Mouse (Mus musculus) embryonic facial prominence, embryonic 12.5 days (tissue): ENCODE measurements around the gene Lemd2. TPM values are rescaled to one million over a fixed set of nuclear protein-coding genes. Genes with fewer than 3 reads are reported as not detected.
"Not testable (repeated sequence)": the region's sequence is repeated elsewhere in the genome, so short reads cannot be mapped to it uniquely, and the experiment has no call there.

ENCODE experiments used
- ATAC-seq: fragments of 200-750 bp; cut with Nextera tagmentation; 2 replicates; pipeline ENCODE4 v1.8.0; 2017; ENCODE audit not compliant: insufficient number of reproducible peaks, insufficient read depth, low FRiP score, low TSS enrichment
- H3K27ac ChIP-seq: fragments of 300-500 bp; sonication (generic); 2 replicates; pipeline ENCODE4 v1.5.1; 2016; ENCODE audit warnings: mild to moderate bottlenecking
- H3K27me3 ChIP-seq: fragments of 300-500 bp; sonication (generic); 2 replicates; pipeline ENCODE4 v1.6.1; 2016; ENCODE audit warnings: mild to moderate bottlenecking, moderate library complexity
- H3K36me3 ChIP-seq: fragments of 300-500 bp; sonication (generic); 2 replicates; pipeline ENCODE4 v1.6.1; 2016; ENCODE audit warnings: mild to moderate bottlenecking
- H3K4me1 ChIP-seq: fragments of 300-500 bp; sonication (generic); 2 replicates; pipeline ENCODE4 v1.6.1; 2016
- H3K4me2 ChIP-seq: fragments of 300-500 bp; sonication (generic); replicated peaks from 2 replicates; pipeline ENCODE4 v1.6.1; 2016; ENCODE audit warnings: mild to moderate bottlenecking, moderate library complexity
- H3K4me3 ChIP-seq: fragments of 300-500 bp; sonication (generic); 2 replicates; pipeline ENCODE4 v1.5.1; 2016; ENCODE audit warnings: mild to moderate bottlenecking
- H3K9ac ChIP-seq: fragments of 300-500 bp; sonication (generic); 2 replicates; pipeline ENCODE4 v1.6.1; 2016; ENCODE audit warnings: mild to moderate bottlenecking, moderate library complexity
- H3K9me3 ChIP-seq: fragments of 300-500 bp; sonication (generic); 2 replicates; pipeline ENCODE4 v1.6.1; 2016; ENCODE audit warnings: mild to moderate bottlenecking, moderate library complexity
- WGBS: fragments of 180-500 bp; shearing (Covaris S2); methylation state at CpG from one replicate; pipeline ENCODE4 v1.1.7; 2016; 5-methylcytosine and 5-hydroxymethylcytosine counted together
- polyA plus RNA-seq: library from polyadenylated mRNA; unstranded; fragments of >200 nt; fragmentation: Nextera tagmentation; extraction: Ambion mirVana; gene quantifications from 2 replicates; pipeline ENCODE4 v1.2.1, GENCODE M21; 2016

The Lemd2 gene
- polyA plus RNA-seq, 1 experiment from 2014 or later: 30.9 TPM

DNA sequence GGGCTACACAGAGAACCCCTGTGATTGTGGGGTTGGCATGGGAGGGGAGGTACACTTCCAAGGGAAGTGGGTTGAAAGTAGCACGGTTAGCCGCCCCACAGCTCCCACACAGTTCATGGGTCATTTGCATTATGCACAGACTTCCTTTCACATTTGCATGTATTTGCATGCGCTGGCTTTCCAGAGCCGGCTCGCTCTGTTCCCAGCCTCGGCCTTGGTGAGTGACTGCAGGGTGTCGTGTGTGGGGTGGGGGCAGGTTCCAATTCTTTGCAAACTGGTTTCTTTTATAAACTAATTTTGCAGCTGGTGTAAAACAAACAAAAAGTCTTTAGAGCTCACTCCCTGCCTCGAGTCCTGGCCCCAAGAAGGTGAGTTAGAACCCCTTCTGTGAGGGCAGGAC, 34.4 kb upstream of the Lemd2 start:
- 53% methylated on average over 8 of the region's 8 CpGs for WGBS
- no peak for ATAC-seq

GRCm38 (mm10) chr17:27237731-27238130, 33.5 kb upstream of the Lemd2 start:
- Histone ChIP-seq H3K4me2 (no peak overlapping the region), H3K4me1 (peaks cover 18% of the 10 kb centered on the region), H3K36me3 (no peaks in the 10 kb centered on the region), H3K4me3 (no peak overlapping the region), H3K9me3 (peaks cover 3% of the 10 kb centered on the region; the same call in 1 of the 2 replicates), H3K27ac (no peak overlapping the region), H3K9ac (no peak overlapping the region), H3K27me3 (no peaks in the 10 kb centered on the region)
- WGBS: 85% methylated on average over 8 of the region's 8 CpGs
- no peak for ATAC-seq

More for the DNA sequence above, 34.4 kb upstream of the Lemd2 start:
- peaks cover 3% of the 10 kb centered on the region; the same call in 1 of the 2 replicates for H3K9me3 ChIP-seq
- no peaks in the 10 kb centered on the region for H3K27me3 ChIP-seq
- peaks cover 18% of the 10 kb centered on the region for H3K4me1 ChIP-seq
- H3K27ac ChIP-seq: no peak overlapping the region
- H3K36me3 ChIP-seq: no peaks in the 10 kb centered on the region
- no peak overlapping the region for H3K4me3 ChIP-seq
- H3K9ac ChIP-seq: no peak overlapping the region
- no peak overlapping the region for H3K4me2 ChIP-seq

DNA sequence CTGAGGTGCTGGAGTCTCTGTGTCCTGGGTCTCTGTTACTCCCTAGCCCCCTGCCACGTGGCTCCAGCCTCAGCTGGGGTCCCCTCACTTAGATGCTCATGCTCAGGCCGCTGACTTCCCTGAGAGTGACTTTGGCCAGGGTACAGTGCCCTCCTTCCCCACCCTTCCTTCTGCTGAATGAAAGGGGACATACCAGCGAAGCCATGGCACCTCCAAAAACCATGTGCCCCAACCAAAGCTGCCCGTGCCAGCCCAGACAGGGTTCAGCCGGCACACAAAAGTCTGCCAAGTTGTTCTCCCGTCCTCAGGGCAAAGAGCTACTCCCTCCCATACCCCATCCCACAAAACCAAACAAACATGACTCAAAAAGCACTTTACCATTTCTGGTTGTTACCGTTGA, 29.0 kb upstream of the Lemd2 start:
- H3K27me3 ChIP-seq: peaks cover 3% of the 10 kb centered on the region
- 79% methylated on average over 7 of the region's 7 CpGs for WGBS
- no peaks in the 10 kb centered on the region for H3K4me1 ChIP-seq
- no peaks in the 10 kb centered on the region for H3K36me3 ChIP-seq
- H3K4me3 ChIP-seq: no peak overlapping the region
- H3K4me2 ChIP-seq: no peak overlapping the region
- peaks cover 3% of the 10 kb centered on the region; the same call in 1 of the 2 replicates for H3K9me3 ChIP-seq
- H3K9ac ChIP-seq: no peak overlapping the region
- no peak overlapping the region for H3K27ac ChIP-seq
- ATAC-seq: no peak

DNA sequence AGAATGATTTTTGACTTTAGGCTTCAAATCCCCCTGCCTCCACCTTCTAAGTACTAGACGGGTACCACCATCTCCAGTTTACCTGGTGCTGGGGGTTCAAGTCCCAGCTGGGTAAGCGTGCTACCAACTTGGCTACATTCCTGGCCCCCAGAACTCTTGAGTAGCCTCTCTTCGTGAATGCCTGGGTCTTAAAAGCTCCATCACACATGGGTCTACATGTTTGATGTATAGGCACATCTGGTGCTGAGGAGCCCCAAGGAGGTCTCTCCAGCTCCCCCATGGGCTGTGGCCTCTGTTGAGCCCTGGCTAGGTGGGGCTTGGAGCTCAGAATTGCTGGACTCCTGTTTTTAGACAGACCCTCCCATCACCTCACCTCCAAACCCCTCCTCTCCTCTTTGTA, 27.9 kb upstream of the Lemd2 start:
- H3K27ac ChIP-seq: no peak overlapping the region
- no peak overlapping the region for H3K9ac ChIP-seq
- 84% methylated on average over 3 of the region's 3 CpGs for WGBS

GRCm38 (mm10) chr17:27231586-27231985, 27.3 kb upstream of the Lemd2 start:
- not testable (repeated sequence) for H3K27ac ChIP-seq, ATAC-seq, H3K9ac ChIP-seq, H3K4me1 ChIP-seq, H3K4me3 ChIP-seq, H3K36me3 ChIP-seq, H3K9me3 ChIP-seq, H3K27me3 ChIP-seq, H3K4me2 ChIP-seq
- 90% methylated on average over 4 of the region's 4 CpGs for WGBS

More for the DNA sequence above, 27.9 kb upstream of the Lemd2 start:
- H3K36me3 ChIP-seq: no peaks in the 10 kb centered on the region
- ATAC-seq: no peak
- no peaks in the 10 kb centered on the region for H3K4me1 ChIP-seq
- H3K4me2 ChIP-seq: no peak overlapping the region
- H3K9me3 ChIP-seq: peaks cover 3% of the 10 kb centered on the region; the same call in 1 of the 2 replicates
- H3K27me3 ChIP-seq: peaks cover 3% of the 10 kb centered on the region
- no peak overlapping the region for H3K4me3 ChIP-seq

GRCm38 (mm10) chr17:27231146-27231503, 26.9 kb upstream of the Lemd2 start:
- WGBS: 72% methylated on average over 6 of the region's 6 CpGs
- Histone ChIP-seq H3K4me1 (no peaks in the 10 kb centered on the region), H3K36me3 (no peaks in the 10 kb centered on the region), H3K27ac (no peak overlapping the region), H3K9ac (no peak overlapping the region), H3K27me3 (peaks cover 3% of the 10 kb centered on the region), H3K4me2 (no peak overlapping the region), H3K9me3 (peaks cover 3% of the 10 kb centered on the region; the same call in 1 of the 2 replicates), H3K4me3 (no peak overlapping the region)
- ATAC-seq: no peak

GRCm38 (mm10) chr17:27230455-27231145, 26.3 kb upstream of the Lemd2 start:
- Histone ChIP-seq H3K27me3 (peaks cover 3% of the 10 kb centered on the region), H3K36me3 (no peaks in the 10 kb centered on the region), H3K9ac (no peak overlapping the region), H3K4me3 (no peak overlapping the region), H3K27ac (no peak overlapping the region), H3K4me1 (no peaks in the 10 kb centered on the region), H3K4me2 (no peak overlapping the region), H3K9me3 (peaks cover 3% of the 10 kb centered on the region; the same call in 1 of the 2 replicates)
- no peak for ATAC-seq
- 56% methylated on average over 8 of the region's 8 CpGs for WGBS

DNA sequence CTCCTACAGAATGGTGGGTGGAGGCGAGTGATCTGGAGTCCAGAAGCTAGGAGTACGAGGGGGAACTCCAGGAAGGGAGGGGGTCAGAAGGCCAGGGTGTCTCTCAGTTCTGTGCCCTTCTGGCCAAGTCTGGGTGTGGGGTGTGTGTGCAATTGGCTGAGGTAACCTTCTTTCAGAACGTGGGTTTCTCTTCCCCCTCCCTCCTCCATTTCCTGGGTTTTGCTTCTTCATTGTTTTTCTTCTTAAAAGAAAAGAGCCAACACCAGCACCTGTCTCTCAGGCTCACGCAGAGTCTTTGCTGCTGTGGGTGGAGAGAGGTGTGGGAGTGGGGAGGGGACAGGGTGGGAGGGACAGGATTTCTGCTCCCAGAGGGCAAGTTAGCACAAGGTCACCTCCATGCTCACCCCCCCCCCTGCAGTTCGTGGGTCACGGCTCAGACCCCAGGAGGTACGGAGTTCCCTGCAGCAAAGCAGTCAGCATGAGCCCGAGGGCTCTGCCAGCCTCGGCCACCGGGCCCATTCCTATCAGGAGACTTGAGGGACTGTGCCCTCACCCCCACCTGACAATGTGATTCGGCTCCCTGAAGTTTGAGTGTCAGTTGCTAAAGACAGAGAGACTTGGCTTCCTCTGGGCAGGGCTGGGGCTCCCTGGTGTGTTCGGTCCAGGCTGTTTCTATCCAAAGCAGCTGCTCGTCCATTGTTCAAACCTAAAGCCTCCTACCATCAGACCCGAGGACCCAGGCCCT, 25.6 kb upstream of the Lemd2 start:
- peaks cover 3% of the 10 kb centered on the region for H3K27me3 ChIP-seq
- no peak overlapping the region for H3K27ac ChIP-seq
- no peak for ATAC-seq
- no peaks in the 10 kb centered on the region for H3K36me3 ChIP-seq
- H3K9ac ChIP-seq: no peak overlapping the region
- H3K4me2 ChIP-seq: no peak overlapping the region
- H3K4me1 ChIP-seq: no peaks in the 10 kb centered on the region
- H3K4me3 ChIP-seq: no peak overlapping the region
- WGBS: 10% methylated on average over 14 of the region's 14 CpGs
- peaks cover 3% of the 10 kb centered on the region; the same call in 1 of the 2 replicates for H3K9me3 ChIP-seq

- no peak for ATAC-seq
- H3K27me3 ChIP-seq: peaks cover 3% of the 10 kb centered on the region
- no peaks in the 10 kb centered on the region for H3K9me3 ChIP-seq
- no peak overlapping the region for H3K4me2 ChIP-seq
- WGBS: 22% methylated on average over 11 of the region's 11 CpGs
- no peak overlapping the region for H3K27ac ChIP-seq
- no peaks in the 10 kb centered on the region for H3K36me3 ChIP-seq
- no peaks in the 10 kb centered on the region for H3K4me1 ChIP-seq
- H3K9ac ChIP-seq: no peak overlapping the region
- no peak overlapping the region for H3K4me3 ChIP-seq
These were observed 24.1 kb upstream of the Lemd2 start for GRCm38 (mm10) chr17:27228216-27228915.

DNA sequence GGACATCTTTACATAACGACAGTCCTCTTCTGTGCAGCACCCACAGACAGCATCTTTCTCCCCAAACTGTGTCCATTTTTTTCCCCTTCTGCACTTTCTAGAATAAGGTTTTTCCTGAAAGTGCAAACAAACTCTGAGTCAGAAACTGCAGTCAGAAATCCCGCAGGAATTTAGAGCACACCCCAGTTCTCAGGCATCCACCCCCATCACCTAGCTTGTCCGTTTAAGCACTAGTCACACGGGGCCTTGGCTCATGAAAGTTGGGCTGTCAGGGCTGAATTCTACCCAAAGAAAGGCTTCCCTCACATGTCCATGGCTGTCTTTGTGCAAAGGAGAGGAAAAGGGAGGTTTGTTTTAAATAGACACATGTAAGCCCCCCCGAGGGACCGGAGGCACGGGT, 23.0 kb upstream of the Lemd2 start:
- WGBS: 54% methylated on average over 7 of the region's 7 CpGs
- no peaks in the 10 kb centered on the region for H3K9me3 ChIP-seq
- H3K9ac ChIP-seq: no peak overlapping the region
- H3K4me3 ChIP-seq: no peak overlapping the region
- no peak overlapping the region for H3K27ac ChIP-seq
- H3K36me3 ChIP-seq: no peaks in the 10 kb centered on the region
- H3K4me1 ChIP-seq: no peaks in the 10 kb centered on the region
- H3K4me2 ChIP-seq: no peak overlapping the region
- ATAC-seq: no peak
- H3K27me3 ChIP-seq: peaks cover 3% of the 10 kb centered on the region

DNA sequence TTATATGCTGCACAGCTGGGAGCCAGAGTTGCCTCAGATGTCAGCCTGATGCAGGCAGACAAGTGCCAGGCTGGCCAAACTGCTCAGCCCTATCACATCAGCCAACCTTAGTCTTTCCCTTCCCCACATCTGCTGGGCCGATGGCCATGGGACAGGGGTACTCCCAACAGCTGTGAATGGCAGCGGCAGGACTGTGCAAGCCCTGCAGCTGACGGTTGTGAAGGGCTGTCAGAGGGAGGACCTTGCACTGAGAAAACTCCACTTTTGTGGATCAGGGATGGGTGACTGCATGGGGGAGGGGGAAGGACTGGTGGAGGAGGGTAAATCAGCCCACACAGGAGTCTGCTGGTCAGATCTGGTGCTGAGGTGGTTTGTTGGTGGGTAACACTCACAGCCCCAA, 22.4 kb upstream of the Lemd2 start:
- H3K9me3 ChIP-seq: no peaks in the 10 kb centered on the region
- no peak overlapping the region for H3K4me3 ChIP-seq
- no peaks in the 10 kb centered on the region for H3K36me3 ChIP-seq
- no peak for ATAC-seq
- 52% methylated on average over 3 of the region's 3 CpGs for WGBS
- H3K4me1 ChIP-seq: no peaks in the 10 kb centered on the region
- H3K27me3 ChIP-seq: peaks cover 3% of the 10 kb centered on the region
- H3K4me2 ChIP-seq: no peak overlapping the region
- no peak overlapping the region for H3K9ac ChIP-seq
- H3K27ac ChIP-seq: no peak overlapping the region

DNA sequence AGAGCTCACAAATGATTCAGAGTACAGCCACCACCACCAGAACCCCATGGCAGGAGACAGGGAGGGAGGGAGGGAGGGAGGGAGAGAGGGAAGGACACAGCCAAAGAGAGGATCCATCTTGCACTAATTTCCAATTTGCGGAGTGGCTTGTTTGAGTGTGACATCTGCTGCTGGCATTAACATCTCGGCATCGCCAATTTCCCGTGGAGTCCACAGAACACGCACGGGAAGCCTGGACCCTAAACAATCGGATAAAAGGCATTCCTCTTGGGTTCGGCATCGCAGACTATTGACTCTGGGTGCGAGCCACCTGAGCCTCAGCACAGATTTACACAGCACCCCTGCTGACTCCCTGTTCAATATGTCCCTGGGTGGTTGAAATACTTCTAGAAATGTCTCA, 21.5 kb upstream of the Lemd2 start:
- H3K9ac ChIP-seq: no peak overlapping the region
- no peak overlapping the region for H3K4me3 ChIP-seq
- peaks cover 3% of the 10 kb centered on the region for H3K27me3 ChIP-seq
- no peak overlapping the region for H3K27ac ChIP-seq
- no peak for ATAC-seq
- WGBS: 75% methylated on average over 10 of the region's 10 CpGs
- H3K4me1 ChIP-seq: no peaks in the 10 kb centered on the region
- no peaks in the 10 kb centered on the region for H3K9me3 ChIP-seq
- no peak overlapping the region for H3K4me2 ChIP-seq
- H3K36me3 ChIP-seq: no peaks in the 10 kb centered on the region
